Mouse (Mus musculus) brain, embryonic 14.5 days (tissue): Measurements from ENCODE around the gene Cbx6.

Experiments used
- CTCF ChIP-seq: fragments of 200-500 bp; IDR thresholded peaks from 2 replicates; pipeline ENCODE4 v1.5.1; 2012; ENCODE audit warnings: inconsistent platforms, mild to moderate bottlenecking, moderate library complexity, borderline replicate concordance; ENCODE audit not compliant: insufficient read depth, insufficient read length; ENCODE audit errors: extremely low read depth
- POLR2A ChIP-seq: fragments of 200-500 bp; IDR thresholded peaks from 2 replicates; pipeline ENCODE4 v1.6.1; 2012; ENCODE audit warnings: mild to moderate bottlenecking, inconsistent platforms, borderline replicate concordance; ENCODE audit not compliant: poor library complexity, insufficient read depth, insufficient read length, severe bottlenecking; ENCODE audit errors: extremely low read depth

DNA sequence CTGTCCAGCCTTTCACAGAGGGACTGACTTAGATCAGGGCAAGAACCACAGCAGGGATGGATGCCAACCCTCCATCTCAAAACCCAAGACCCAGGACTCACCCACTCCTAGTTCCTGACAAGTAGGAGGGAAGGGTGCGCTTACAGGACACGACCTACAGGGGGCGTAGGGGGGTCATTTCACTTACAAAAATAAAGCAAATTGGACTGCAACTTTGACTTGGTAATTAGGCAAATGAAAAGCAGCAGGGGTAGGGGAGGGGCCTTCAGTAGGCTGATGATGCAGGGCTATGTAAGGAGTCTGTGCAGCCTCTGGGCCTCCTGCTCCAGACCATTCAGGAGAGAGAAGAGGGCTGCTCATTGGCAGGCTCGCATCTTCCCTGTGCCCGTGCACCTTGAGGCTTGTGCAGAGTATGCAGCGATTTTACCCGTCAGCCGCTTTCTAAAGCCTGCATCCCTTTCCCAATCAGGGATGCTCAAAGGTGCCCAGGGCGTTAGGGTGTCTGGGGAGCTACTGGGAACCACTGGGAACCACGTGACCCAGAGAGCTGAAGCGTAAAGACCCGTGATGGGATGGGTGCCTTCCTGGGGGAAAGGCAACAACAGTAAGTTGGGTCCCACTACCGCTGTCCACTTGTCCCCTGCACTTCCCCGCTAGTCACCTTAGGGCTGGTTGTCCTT, 9.2 kb downstream of the Cbx6 start:
- peak; percentile 64; the same call in 1 of the 2 replicates for TF ChIP-seq CTCF
- TF ChIP-seq POLR2A = no peak
